32 mouse cellular contexts compared by ENCODE assay signal in the genomic region with DNA sequence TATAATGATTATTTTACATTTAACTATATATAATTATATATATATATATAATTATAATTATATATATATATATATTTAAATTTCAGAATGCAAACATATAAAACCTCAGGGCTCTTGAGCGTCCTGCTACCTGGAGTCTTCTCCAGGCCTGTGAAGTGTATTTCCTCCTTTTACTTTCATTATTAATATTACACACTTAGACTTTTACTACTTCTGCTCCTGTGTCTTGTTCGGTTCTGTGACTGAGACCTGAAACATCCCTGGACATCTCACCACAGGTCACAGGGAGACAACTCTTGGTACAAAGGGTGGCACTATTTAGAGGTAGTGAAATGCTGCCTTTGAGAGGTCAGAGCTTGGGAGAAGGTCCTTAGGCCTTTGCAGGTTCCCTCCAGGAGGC. TPM values are rescaled to one million over a fixed set of nuclear protein-coding genes. Genes with fewer than 3 reads are reported as not detected.
DNase-seq lines count a peak whose midpoint lies in the region; ATAC-seq and TF ChIP-seq lines count a peak whose summit lies in the region.
"Had no signal": no experiment of that assay in that cellular context is flagged by ENCODE, and none has a peak within 500 bp of the region (broad histone marks: within the 10 kb centered on the region; RNA-seq: fewer than 3 reads in every experiment).

No protein-coding gene starts in this region.

- DNase-seq in spleen, adult 2 months (ENCODE audit: low read depth in 1 of 2, low spot score in 2 of 2): no peak
- DNase-seq in spleen, adult 18-20 months: no peak
- no peak for DNase-seq in hindbrain, embryonic 10.5 days (ENCODE audit: low spot score)
- DNase-seq in right cerebral cortex, postnatal 25 days: no peak
- no peak for DNase-seq in c-Kit-positive CD71-positive TER-119-positive erythroid progenitor cells, embryonic 14.5 days (ENCODE audit: low spot score)
- DNase-seq: adrenal gland, adult 8-10 months; adrenal gland, postnatal 25 days; cerebellum, adult 18-20 months; cerebellum, adult 9-10 months; cerebellum, postnatal 14 days; forebrain, postnatal 0 days; gastrocnemius, adult 2 months; gastrocnemius, postnatal 14 days; heart, adult 2 months; heart, postnatal 14 days had no signal

- no peak for TF ChIP-seq CTCF in spleen, adult 2 months (IDR thresholded peaks at IDR 0.05; ENCODE audit: extremely low read depth, insufficient read depth, insufficient read length, insufficient replicate concordance)

- H3K36me3 ChIP-seq in spleen, adult 2 months (ENCODE audit: control insufficient read depth, insufficient read depth, low read length): no peaks in the 10 kb centered on the region
- no peaks in the 10 kb centered on the region for H3K36me3 ChIP-seq in hindbrain, embryonic 10.5 days
- H3K36me3 ChIP-seq: embryonic facial prominence, embryonic 12.5 days; embryonic facial prominence, embryonic 15.5 days; heart, embryonic 10.5 days; heart, embryonic 13.5 days had no signal

- ATAC-seq in granulocyte monocyte progenitor cell, adult 5-6 weeks (replicated peaks; ENCODE audit: poor library complexity, severe bottlenecking): peak; percentile 77
- peak; percentile 66; the same call in 1 of the 2 replicates for ATAC-seq in monocyte, adult 5-6 weeks (replicated peaks; ENCODE audit: insufficient number of reproducible peaks, low FRiP score, low TSS enrichment, poor library complexity, severe bottlenecking)
- ATAC-seq: activated CD4-positive, CD25-positive, alpha-beta regulatory T cell, adult 4 months; CD4-positive, CD25-positive, alpha-beta regulatory T cell, adult 4 months; forebrain, embryonic 14.5 days; forebrain, postnatal 0 days; hindbrain, postnatal 0 days had no signal

- no peaks in the 10 kb centered on the region for H3K27me3 ChIP-seq in spleen, adult 2 months (ENCODE audit: control insufficient read depth, insufficient read depth, low read length)
- no peaks in the 10 kb centered on the region for H3K27me3 ChIP-seq in hindbrain, embryonic 10.5 days (ENCODE audit: insufficient read depth, poor library complexity, severe bottlenecking)
- H3K27me3 ChIP-seq: embryonic facial prominence, embryonic 12.5 days; embryonic facial prominence, embryonic 15.5 days; heart, embryonic 13.5 days had no signal

- no peaks in the 10 kb centered on the region for H3K9me3 ChIP-seq in hindbrain, embryonic 10.5 days
- H3K9me3 ChIP-seq: embryonic facial prominence, embryonic 12.5 days; embryonic facial prominence, embryonic 15.5 days; heart, embryonic 10.5 days; heart, embryonic 13.5 days had no signal

- H3K4me1 ChIP-seq in spleen, adult 2 months (ENCODE audit: control insufficient read depth, insufficient read depth, insufficient read length): peaks cover 5% of the 10 kb centered on the region
- H3K4me1 ChIP-seq in hindbrain, embryonic 10.5 days (replicated peaks): no peaks in the 10 kb centered on the region
- H3K4me1 ChIP-seq: embryonic facial prominence, embryonic 12.5 days; embryonic facial prominence, embryonic 15.5 days; heart, embryonic 10.5 days; heart, embryonic 13.5 days had no signal

- 24% methylated on average over 2 of the region's 2 CpGs for WGBS in spleen, adult 2 months
- 95% methylated on average over 2 of the region's 2 CpGs for WGBS in hindbrain, embryonic 10.5 days

- no peak overlapping the region for H3K4me3 ChIP-seq in spleen, adult 2 months (ENCODE audit: extremely low read depth, insufficient read depth, insufficient read length)
- H3K4me3 ChIP-seq in hindbrain, embryonic 10.5 days: no peak overlapping the region
- H3K4me3 ChIP-seq: embryonic facial prominence, embryonic 12.5 days; embryonic facial prominence, embryonic 15.5 days; gastrocnemius, adult 2 months; heart, adult 2 months; heart, embryonic 10.5 days; heart, embryonic 13.5 days had no signal

- H3K27ac ChIP-seq in spleen, adult 2 months (ENCODE audit: insufficient read depth, low read length): peak overlapping the region; percentile 67
- H3K27ac ChIP-seq in hindbrain, embryonic 10.5 days: no peak overlapping the region
- H3K27ac ChIP-seq: embryonic facial prominence, embryonic 12.5 days; embryonic facial prominence, embryonic 15.5 days; gastrocnemius, adult 2 months; heart, adult 2 months; heart, embryonic 10.5 days; heart, embryonic 13.5 days; hindbrain, embryonic 14.5 days; hindbrain, postnatal 0 days had no signal

- no peak for TF ChIP-seq POLR2A in spleen, adult 2 months (IDR thresholded peaks at IDR 0.05; ENCODE audit: low read depth, low read length)

RNA-seq across cellular contexts. Expression of a gene that starts 10.8 kb away (rescaled TPM):
- polyA plus RNA-seq in spleen, adult 2 months (2012; rRNA removed): 4.9 and 6.4 TPM in 2 replicates
- 156 and 158 TPM in 2 replicates for total RNA-seq in granulocyte monocyte progenitor cell, adult 5-6 weeks (2014; fragmentation: Nextera tagmentation)
- 230 and 279 TPM in 2 replicates for total RNA-seq in granulocyte monocyte progenitor cell, adult 5-6 weeks (2017)
- 148 to 161 TPM (median 159 TPM) in 3 replicates for total RNA-seq in monocyte, adult 5-6 weeks (2017)
- polyA plus RNA-seq in hindbrain, embryonic 10.5 days (2016; fragmentation: Nextera tagmentation; extraction: Ambion mirVana): 15.3 and 20.2 TPM in 2 replicates

RNA-seq across cellular contexts. Expression of a gene that starts 43.5 kb away (rescaled TPM):
- not detected in 2 replicates for polyA plus RNA-seq in spleen, adult 2 months (2012; rRNA removed)
- total RNA-seq in granulocyte monocyte progenitor cell, adult 5-6 weeks (2014; fragmentation: Nextera tagmentation): not detected in 2 replicates
- not detected in 2 replicates for total RNA-seq in granulocyte monocyte progenitor cell, adult 5-6 weeks (2017)
- total RNA-seq in monocyte, adult 5-6 weeks (2017): not detected in 3 replicates
- 0.18 TPM in 1 of 2 replicates, not detected in the other for polyA plus RNA-seq in hindbrain, embryonic 10.5 days (2016; fragmentation: Nextera tagmentation; extraction: Ambion mirVana)
- total RNA-seq: adrenal gland, postnatal 25 days; ES-E14; gastrocnemius, adult 2 months; gastrocnemius, postnatal 14 days; heart, adult 2 months; heart, postnatal 14 days; hematopoietic stem cell, adult 5-6 weeks; hindbrain, postnatal 0 days had no signal
- polyA plus RNA-seq: activated CD4-positive, CD25-positive, alpha-beta regulatory T cell, adult 4 months; C2C12; CD4-positive, CD25-positive, alpha-beta regulatory T cell, adult 4 months; embryonic facial prominence, embryonic 15.5 days; forebrain, embryonic 11.5 days; forebrain, embryonic 14.5 days; heart, adult 2 months; heart, embryonic 16.5 days; hindbrain, embryonic 14.5 days; intestine, embryonic 14.5 days had no signal

RNA-seq across cellular contexts. Expression of a gene that starts 55.0 kb away (rescaled TPM):
- 4.3 TPM in 2 replicates for polyA plus RNA-seq in spleen, adult 2 months (2012; rRNA removed)
- 48.3 and 48.4 TPM in 2 replicates for total RNA-seq in granulocyte monocyte progenitor cell, adult 5-6 weeks (2014; fragmentation: Nextera tagmentation)
- total RNA-seq in granulocyte monocyte progenitor cell, adult 5-6 weeks (2017): 38.7 and 47.3 TPM in 2 replicates
- 2.6 to 4.2 TPM (median 2.7 TPM) in 3 replicates for total RNA-seq in monocyte, adult 5-6 weeks (2017)
- polyA plus RNA-seq in hindbrain, embryonic 10.5 days (2016; fragmentation: Nextera tagmentation; extraction: Ambion mirVana): 56.5 and 65.2 TPM in 2 replicates
